Mouse (Mus musculus) limb, embryonic 13.5 days (tissue): ENCODE results near the gene Prkcg. TPM values are rescaled to one million over a fixed set of nuclear protein-coding genes. Genes with fewer than 3 reads are reported as not detected.

Experiments
- ATAC-seq: fragments of 200-750 bp; cut with Nextera tagmentation; 2 replicates; pipeline ENCODE4 v1.8.0; 2017; ENCODE audit warnings: low read depth, moderate number of reproducible peaks, moderate TSS enrichment; ENCODE audit not compliant: low FRiP score
- H3K27ac ChIP-seq: fragments of 300-500 bp; sonication (generic); 2 replicates; pipeline ENCODE4 v1.5.1; 2015; ENCODE audit warnings: inconsistent platforms, mild to moderate bottlenecking, moderate library complexity
- H3K27me3 ChIP-seq: fragments of 300-500 bp; sonication (generic); 2 replicates; pipeline ENCODE4 v1.6.1; 2015; ENCODE audit warnings: mild to moderate bottlenecking, inconsistent platforms
- H3K36me3 ChIP-seq: fragments of 300-500 bp; sonication (generic); 2 replicates; pipeline ENCODE4 v1.6.1; 2015; ENCODE audit warnings: inconsistent platforms, mild to moderate bottlenecking, moderate library complexity
- H3K4me1 ChIP-seq: fragments of 300-500 bp; sonication (generic); 2 replicates; pipeline ENCODE4 v1.6.1; 2015; ENCODE audit warnings: inconsistent platforms
- H3K4me2 ChIP-seq: fragments of 300-500 bp; sonication (generic); replicated peaks from 2 replicates; pipeline ENCODE4 v1.6.1; 2015; ENCODE audit warnings: inconsistent platforms, mild to moderate bottlenecking, moderate library complexity
- H3K4me3 ChIP-seq: fragments of 300-500 bp; sonication (generic); 2 replicates; pipeline ENCODE4 v1.5.1; 2015; ENCODE audit warnings: moderate library complexity, mild to moderate bottlenecking, inconsistent platforms
- H3K9ac ChIP-seq: fragments of 300-500 bp; sonication (generic); 2 replicates; pipeline ENCODE4 v1.6.1; 2015; ENCODE audit warnings: mild to moderate bottlenecking, inconsistent platforms
- H3K9me3 ChIP-seq: fragments of 300-500 bp; sonication (generic); 2 replicates; pipeline ENCODE4 v1.6.1; 2016; ENCODE audit warnings: inconsistent platforms
- WGBS: fragments of 180-500 bp; shearing (Covaris S2); methylation state at CpG from one replicate; pipeline ENCODE4 v1.1.7; 2015; 5-methylcytosine and 5-hydroxymethylcytosine counted together
- polyA plus RNA-seq: library from polyadenylated mRNA; unstranded; fragments of >200 nt; fragmentation: Nextera tagmentation; extraction: Ambion mirVana; gene quantifications from 2 replicates; pipeline ENCODE4 v1.2.1, GENCODE M21; 2015

Prkcg gene
- polyA plus RNA-seq, 1 experiment from 2014 or later, result 0.23 TPM

GRCm38 (mm10) chr7:3303276-3303781 lies 14.3 kb downstream of the Prkcg start:
- WGBS, result 0% methylated on average over 29 of the region's 29 CpGs

GRCm38 (mm10) chr7:3303789-3304188 lies 14.8 kb downstream of the Prkcg start:
- Histone ChIP-seq H3K27me3 (peaks cover 69% of the 10 kb centered on the region), H3K4me1 (peaks cover 29% of the 10 kb centered on the region), H3K36me3 (peaks cover 13% of the 10 kb centered on the region), H3K4me3 (peak overlapping the region; percentile 38), H3K9me3 (no peaks in the 10 kb centered on the region), H3K27ac (no peak overlapping the region), H3K4me2 (peak overlapping the region; percentile 67), H3K9ac (peak overlapping the region; percentile 48; the same call in 1 of the 2 replicates)
- 3% methylated on average over 12 of the region's 12 CpGs for WGBS
- ATAC-seq, result 0 out of 2 replicates have a peak, but pooled peaks have one; percentile 10

More at GRCm38 (mm10) chr7:3303276-3303781, 14.3 kb downstream of the Prkcg start:
- peaks cover 69% of the 10 kb centered on the region for H3K27me3 ChIP-seq
- ATAC-seq, result 0 out of 2 replicates have a peak, but pooled peaks have one; percentile 42
- H3K9ac ChIP-seq, result peak overlapping the region; percentile 48; the same call in 1 of the 2 replicates
- peak overlapping the region; percentile 38 for H3K4me3 ChIP-seq
- H3K4me2 ChIP-seq, result peak overlapping the region; percentile 67
- H3K36me3 ChIP-seq, result peaks cover 17% of the 10 kb centered on the region
- H3K4me1 ChIP-seq, result peaks cover 29% of the 10 kb centered on the region
- no peak overlapping the region for H3K27ac ChIP-seq
- H3K9me3 ChIP-seq, result no peaks in the 10 kb centered on the region

- no peak for ATAC-seq
- 2% methylated on average over 10 of the region's 10 CpGs for WGBS
- Histone ChIP-seq H3K9me3 (no peaks in the 10 kb centered on the region), H3K36me3 (peaks cover 9% of the 10 kb centered on the region), H3K27ac (no peak overlapping the region), H3K27me3 (peaks cover 69% of the 10 kb centered on the region), H3K9ac (no peak overlapping the region), H3K4me2 (peak overlapping the region; percentile 67), H3K4me3 (peak overlapping the region; percentile 38), H3K4me1 (peaks cover 29% of the 10 kb centered on the region)
Observed at GRCm38 (mm10) chr7:3304298-3304697, 15.3 kb downstream of the Prkcg start.

GRCm38 (mm10) chr7:3306400-3306799 lies 17.4 kb downstream of the Prkcg start:
- H3K4me2 ChIP-seq, result no peak overlapping the region
- no peak overlapping the region for H3K4me3 ChIP-seq
- peaks cover 51% of the 10 kb centered on the region for H3K27me3 ChIP-seq
- H3K9me3 ChIP-seq, result no peaks in the 10 kb centered on the region
- WGBS, result 69% methylated on average over 3 of the region's 3 CpGs
- H3K27ac ChIP-seq, result no peak overlapping the region
- no peaks in the 10 kb centered on the region for H3K36me3 ChIP-seq
- no peak for ATAC-seq
- H3K9ac ChIP-seq, result no peak overlapping the region
- H3K4me1 ChIP-seq, result peaks cover 29% of the 10 kb centered on the region

- H3K27ac ChIP-seq, result no peak overlapping the region
- H3K4me3 ChIP-seq, result no peak overlapping the region
- no peaks in the 10 kb centered on the region for H3K36me3 ChIP-seq
- no peaks in the 10 kb centered on the region for H3K9me3 ChIP-seq
- 7% methylated on average over 4 of the region's 4 CpGs for WGBS
- peaks cover 30% of the 10 kb centered on the region for H3K27me3 ChIP-seq
- ATAC-seq, result no peak
- peaks cover 10% of the 10 kb centered on the region for H3K4me1 ChIP-seq
- H3K9ac ChIP-seq, result no peak overlapping the region
- H3K4me2 ChIP-seq, result no peak overlapping the region
Observed at GRCm38 (mm10) chr7:3308646-3309045, 19.7 kb downstream of the Prkcg start.

GRCm38 (mm10) chr7:3310233-3310632 lies 21.3 kb downstream of the Prkcg start:
- H3K36me3 ChIP-seq, result no peaks in the 10 kb centered on the region
- no peak for ATAC-seq
- no peak overlapping the region for H3K4me2 ChIP-seq
- H3K27me3 ChIP-seq, result peaks cover 14% of the 10 kb centered on the region
- H3K9me3 ChIP-seq, result no peaks in the 10 kb centered on the region
- H3K27ac ChIP-seq, result no peak overlapping the region
- no peaks in the 10 kb centered on the region for H3K4me1 ChIP-seq
- no peak overlapping the region for H3K9ac ChIP-seq
- no peak overlapping the region for H3K4me3 ChIP-seq
- WGBS, result 95% methylated on average over 7 of the region's 7 CpGs

GRCm38 (mm10) chr7:3313571-3313970 lies 24.6 kb downstream of the Prkcg start:
- H3K36me3 ChIP-seq, result no peaks in the 10 kb centered on the region
- no peak overlapping the region for H3K4me3 ChIP-seq
- H3K4me1 ChIP-seq, result no peaks in the 10 kb centered on the region
- no peak overlapping the region for H3K27ac ChIP-seq
- no peak overlapping the region for H3K9ac ChIP-seq
- 77% methylated on average over 8 of the region's 8 CpGs for WGBS
- no peak overlapping the region for H3K4me2 ChIP-seq
- no peaks in the 10 kb centered on the region for H3K9me3 ChIP-seq
- no peak for ATAC-seq
- H3K27me3 ChIP-seq, result no peaks in the 10 kb centered on the region

- no peaks in the 10 kb centered on the region for H3K4me1 ChIP-seq
- ATAC-seq, result no peak
- no peak overlapping the region for H3K4me3 ChIP-seq
- no peak overlapping the region for H3K4me2 ChIP-seq
- H3K36me3 ChIP-seq, result no peaks in the 10 kb centered on the region
- WGBS, result 66% methylated on average over 5 of the region's 5 CpGs
- no peak overlapping the region for H3K9ac ChIP-seq
- no peaks in the 10 kb centered on the region for H3K27me3 ChIP-seq
- H3K27ac ChIP-seq, result no peak overlapping the region
- no peaks in the 10 kb centered on the region for H3K9me3 ChIP-seq
Observed at GRCm38 (mm10) chr7:3314121-3314520, 25.1 kb downstream of the Prkcg start.

GRCm38 (mm10) chr7:3317704-3318103 lies 28.7 kb downstream of the Prkcg start:
- Histone ChIP-seq H3K9ac (no peak overlapping the region), H3K4me3 (no peak overlapping the region), H3K27me3 (no peaks in the 10 kb centered on the region), H3K4me1 (no peaks in the 10 kb centered on the region), H3K36me3 (no peaks in the 10 kb centered on the region), H3K9me3 (no peaks in the 10 kb centered on the region), H3K27ac (no peak overlapping the region), H3K4me2 (no peak overlapping the region)
- 52% methylated on average over 4 of the region's 4 CpGs for WGBS
- no peak for ATAC-seq

- H3K9me3 ChIP-seq, result no peaks in the 10 kb centered on the region
- H3K4me3 ChIP-seq, result no peak overlapping the region
- no peaks in the 10 kb centered on the region for H3K36me3 ChIP-seq
- WGBS, result 61% methylated on average over 3 of the region's 3 CpGs
- no peak for ATAC-seq
- H3K27ac ChIP-seq, result no peak overlapping the region
- no peak overlapping the region for H3K4me2 ChIP-seq
- H3K9ac ChIP-seq, result no peak overlapping the region
- no peaks in the 10 kb centered on the region for H3K4me1 ChIP-seq
- no peaks in the 10 kb centered on the region for H3K27me3 ChIP-seq
Observed at GRCm38 (mm10) chr7:3320856-3321255, 31.9 kb downstream of the Prkcg start.

GRCm38 (mm10) chr7:3323826-3324225 lies 34.8 kb downstream of the Prkcg start:
- H3K27ac ChIP-seq, result no peak overlapping the region
- no peak overlapping the region for H3K9ac ChIP-seq
- no peaks in the 10 kb centered on the region for H3K9me3 ChIP-seq
- H3K4me2 ChIP-seq, result no peak overlapping the region
- H3K4me1 ChIP-seq, result no peaks in the 10 kb centered on the region
- H3K36me3 ChIP-seq, result no peaks in the 10 kb centered on the region
- no peak overlapping the region for H3K4me3 ChIP-seq
- ATAC-seq, result no peak
- H3K27me3 ChIP-seq, result no peaks in the 10 kb centered on the region
- 91% methylated on average over 1 of the region's 1 CpGs for WGBS

GRCm38 (mm10) chr7:3327961-3328360 lies 39.0 kb downstream of the Prkcg start:
- Histone ChIP-seq H3K9ac (no peak overlapping the region), H3K9me3 (no peaks in the 10 kb centered on the region), H3K4me3 (no peak overlapping the region), H3K4me2 (no peak overlapping the region), H3K27ac (no peak overlapping the region), H3K27me3 (peaks cover 12% of the 10 kb centered on the region), H3K36me3 (no peaks in the 10 kb centered on the region), H3K4me1 (peaks cover 11% of the 10 kb centered on the region)
- 68% methylated on average over 4 of the region's 4 CpGs for WGBS
- ATAC-seq, result no peak
